Mouse (Mus musculus) cerebellum, postnatal 36 days (tissue): ENCODE results near the gene Fbxo47.

Source experiments
- DNase-seq, 2 experiments: peaks; one replicate each; pipeline ENCODE4 v3.0.0; 2021 to 2022; ENCODE audit warnings: mixed read lengths in 2 of 2

Fbxo47 gene

GRCm38 (mm10) chr11:97810356-97810755 lies 73.6 kb downstream of the Fbxo47 start:
- DNase-seq: no peak

GRCm38 (mm10) chr11:97809235-97810121 lies 74.5 kb downstream of the Fbxo47 start:
- no peak for DNase-seq

GRCm38 (mm10) chr11:97808621-97809234 lies 75.2 kb downstream of the Fbxo47 start:
- DNase-seq: peak; percentile 54 to 61

- no peak for DNase-seq
These were observed 75.9 kb downstream of the Fbxo47 start for GRCm38 (mm10) chr11:97808093-97808492.

GRCm38 (mm10) chr11:97807626-97808025 lies 76.3 kb downstream of the Fbxo47 start:
- no peak for DNase-seq

- no peak for DNase-seq
These were observed 77.4 kb downstream of the Fbxo47 start for GRCm38 (mm10) chr11:97806613-97806964.

GRCm38 (mm10) chr11:97805662-97806612 lies 78.0 kb downstream of the Fbxo47 start:
- no peak for DNase-seq

GRCm38 (mm10) chr11:97804841-97805661 lies 78.9 kb downstream of the Fbxo47 start:
- DNase-seq: no peak

GRCm38 (mm10) chr11:97803847-97804246 lies 80.1 kb downstream of the Fbxo47 start:
- no peak for DNase-seq
